Mouse (Mus musculus) cerebellum, adult 2 months (tissue): ENCODE results near the gene Krtap5-1.
"Not testable (repeated sequence)": the region's sequence is repeated elsewhere in the genome, so short reads cannot be mapped to it uniquely, and the experiment has no call there.

Experiments used
- CTCF ChIP-seq: fragments of 200-500 bp; IDR thresholded peaks from 2 replicates; pipeline ENCODE4 v1.5.1; 2011; ENCODE audit warnings: low read depth, mild to moderate bottlenecking, control low read depth, low read length, moderate library complexity, borderline replicate concordance; ENCODE audit not compliant: insufficient read depth
- POLR2A ChIP-seq: fragments of 200-500 bp; IDR thresholded peaks from 2 replicates; pipeline ENCODE4 v1.6.1; 2011; ENCODE audit warnings: low read length, control low read depth, borderline replicate concordance; ENCODE audit not compliant: insufficient read depth

DNA sequence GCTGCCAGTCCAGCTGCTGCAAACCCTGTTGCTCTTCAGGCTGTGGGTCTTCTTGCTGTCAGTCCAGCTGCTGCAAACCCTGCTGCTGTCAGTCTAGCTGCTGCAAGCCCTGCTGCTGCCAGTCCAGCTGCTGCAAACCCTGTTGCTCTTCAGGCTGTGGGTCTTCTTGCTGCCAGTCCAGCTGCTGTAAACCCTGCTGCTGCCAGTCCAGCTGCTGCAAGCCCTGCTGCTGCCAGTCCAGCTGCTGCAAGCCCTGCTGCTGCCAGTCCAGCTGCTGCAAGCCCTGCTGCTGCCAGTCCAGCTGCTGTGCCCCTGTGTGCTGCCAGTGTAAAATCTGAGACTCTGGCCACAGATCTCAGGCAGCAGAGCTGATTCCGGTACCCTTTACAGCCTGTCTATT, 7.0 kb upstream of the Krtap5-1 start:
- TF ChIP-seq CTCF, POLR2A: not testable (repeated sequence)
